Mouse (Mus musculus) forebrain, postnatal 0 days (tissue): ENCODE data around the gene Gtse1. TPM values are rescaled to one million over a fixed set of nuclear protein-coding genes. Genes with fewer than 3 reads are reported as not detected.

ENCODE experiments used
- ATAC-seq: fragments of 200-750 bp; cut with Nextera tagmentation; 2 replicates; pipeline ENCODE4 v1.8.0; 2017; ENCODE audit warnings: mild to moderate bottlenecking, moderate library complexity
- DNase-seq: peaks from one replicate; pipeline ENCODE4 v3.0.0-alpha.2; 2015
- H3K27ac ChIP-seq: fragments of 300-500 bp; sonication (generic); 2 replicates; pipeline ENCODE4 v1.5.1; 2014; ENCODE audit warnings: low read depth, mild to moderate bottlenecking, antibody characterized with exemption, low read length, moderate library complexity, mixed read lengths
- H3K27me3 ChIP-seq: fragments of 300-500 bp; sonication (generic); 2 replicates; pipeline ENCODE4 v1.6.1; 2014; ENCODE audit warnings: mild to moderate bottlenecking, low read length, mixed read lengths; ENCODE audit not compliant: insufficient read depth
- H3K36me3 ChIP-seq: fragments of 300-500 bp; sonication (generic); 2 replicates; pipeline ENCODE4 v1.6.1; 2014; ENCODE audit warnings: mild to moderate bottlenecking, moderate library complexity; ENCODE audit not compliant: insufficient read depth
- H3K4me1 ChIP-seq: fragments of 300-500 bp; sonication (generic); 2 replicates; pipeline ENCODE4 v1.6.1; 2014; ENCODE audit warnings: antibody characterized with exemption; ENCODE audit not compliant: insufficient read depth
- H3K4me2 ChIP-seq: fragments of 300-500 bp; sonication (generic); 2 replicates; pipeline ENCODE4 v1.6.1; 2014; ENCODE audit warnings: low read depth, mild to moderate bottlenecking, moderate library complexity
- H3K4me3 ChIP-seq: fragments of 300-500 bp; sonication (generic); 2 replicates; pipeline ENCODE4 v1.5.1; 2014; ENCODE audit warnings: low read depth, low read length, mixed read lengths
- H3K9ac ChIP-seq: fragments of 300-500 bp; sonication (generic); 2 replicates; pipeline ENCODE4 v1.6.1; 2014; ENCODE audit warnings: mild to moderate bottlenecking
- H3K9me3 ChIP-seq: fragments of 300-500 bp; sonication (generic); 2 replicates; pipeline ENCODE4 v1.6.1; 2016; ENCODE audit warnings: low read length
- CTCF ChIP-seq: sonication (generic); IDR thresholded peaks from 2 replicates; pipeline ENCODE4 v1.5.1; 2016; ENCODE audit warnings: antibody characterized with exemption, control low read depth, low read depth
- WGBS: fragments of 180-500 bp; shearing (Covaris S2); extraction: QIAGEN DNeasy Blood & Tissue Kit; methylation state at CpG from one replicate; pipeline ENCODE4 v1.1.7; 2014; 5-methylcytosine and 5-hydroxymethylcytosine counted together
- polyA plus RNA-seq: library from polyadenylated mRNA; unstranded; fragments of >200 nt; fragmentation: Nextera tagmentation; extraction: Ambion mirVana; gene quantifications from 2 replicates; pipeline ENCODE4 v1.2.1, GENCODE M21; 2015
- total RNA-seq: library from RNA; depleted of rRNA; stranded (reverse); fragments of >200 nt; gene quantifications from 2 replicates; pipeline ENCODE4 v1.2.3, GENCODE M21; 2014

Gtse1 gene
- total and polyA plus RNA-seq, 2 experiments from 2014 or later = 3.2 to 4.3 TPM

DNA sequence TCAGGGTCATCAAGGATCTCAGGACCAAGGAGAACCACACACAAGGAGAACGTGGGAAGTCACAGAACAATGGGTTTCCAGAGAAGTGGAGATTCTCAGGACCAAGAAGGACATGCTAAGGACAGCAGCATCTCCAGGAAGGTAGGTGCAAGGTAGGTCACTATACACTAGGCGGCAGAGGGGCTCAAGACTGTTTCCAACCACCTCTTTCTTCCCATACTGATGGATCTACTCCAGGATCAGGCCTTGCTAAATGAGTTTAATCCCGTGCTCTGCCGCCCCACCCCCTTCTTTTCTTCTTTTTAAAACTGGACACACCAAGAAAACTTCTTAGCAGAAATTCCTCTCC is 37.6 kb upstream of the Gtse1 start:
- TF ChIP-seq CTCF = 0 out of 2 replicates have a peak, but pooled peaks have one; percentile 24
- DNase-seq = no peak
- H3K9ac ChIP-seq = peak overlapping the region; percentile 57
- 15% methylated on average over 4 of the region's 4 CpGs for WGBS
- no peaks in the 10 kb centered on the region for H3K4me1 ChIP-seq
- 0 out of 2 replicates have a peak, but pooled peaks cover 5% of the 10 kb centered on the region for H3K9me3 ChIP-seq
- no peaks in the 10 kb centered on the region for H3K36me3 ChIP-seq
- peak; percentile 45; the same call in 1 of the 2 replicates for ATAC-seq
- H3K27me3 ChIP-seq = peaks cover 6% of the 10 kb centered on the region; the same call in 1 of the 2 replicates
- no peak overlapping the region for H3K27ac ChIP-seq
- peak overlapping the region; percentile 43 for H3K4me3 ChIP-seq
- peak overlapping the region; percentile 83 for H3K4me2 ChIP-seq

DNA sequence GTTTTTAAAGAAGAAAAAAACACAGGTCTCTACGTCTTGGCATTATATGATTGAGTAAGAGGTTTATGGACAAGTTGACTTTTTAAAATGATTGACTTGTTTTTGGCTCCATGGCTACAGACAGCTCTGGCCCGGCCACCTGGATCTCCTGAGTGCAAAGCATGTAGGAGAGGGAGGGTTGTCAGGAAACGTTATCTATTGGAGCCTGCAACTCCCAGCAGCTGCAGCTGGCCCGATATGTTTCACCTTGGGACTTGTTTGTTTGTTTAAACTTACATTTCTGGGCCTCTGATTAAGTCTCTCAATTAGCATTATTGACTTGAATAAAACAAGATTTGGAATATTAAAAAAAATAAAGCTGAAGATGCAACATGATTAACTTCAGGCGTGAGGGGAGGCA is 32.9 kb upstream of the Gtse1 start:
- no peak for ATAC-seq
- WGBS = 80% methylated on average over 5 of the region's 5 CpGs
- DNase-seq = no peak
- TF ChIP-seq CTCF = no peak
- Histone ChIP-seq H3K4me3 (no peak overlapping the region), H3K9me3 (no peaks in the 10 kb centered on the region), H3K36me3 (no peaks in the 10 kb centered on the region), H3K4me1 (0 out of 2 replicates have a peak, but pooled peaks cover 3% of the 10 kb centered on the region), H3K9ac (no peak overlapping the region), H3K27me3 (no peaks in the 10 kb centered on the region), H3K27ac (no peak overlapping the region), H3K4me2 (no peak overlapping the region)

GRCm38 (mm10) chr15:85828071-85828470 is 31.5 kb upstream of the Gtse1 start:
- no peak overlapping the region for H3K4me3 ChIP-seq
- H3K9me3 ChIP-seq = no peaks in the 10 kb centered on the region
- ATAC-seq = no peak
- H3K27me3 ChIP-seq = no peaks in the 10 kb centered on the region
- TF ChIP-seq CTCF = no peak
- DNase-seq = no peak
- peaks cover 9% of the 10 kb centered on the region; the same call in 1 of the 2 replicates for H3K4me1 ChIP-seq
- H3K27ac ChIP-seq = no peak overlapping the region
- H3K4me2 ChIP-seq = no peak overlapping the region
- 86% methylated on average over 4 of the region's 4 CpGs for WGBS
- no peaks in the 10 kb centered on the region for H3K36me3 ChIP-seq
- no peak overlapping the region for H3K9ac ChIP-seq

DNA sequence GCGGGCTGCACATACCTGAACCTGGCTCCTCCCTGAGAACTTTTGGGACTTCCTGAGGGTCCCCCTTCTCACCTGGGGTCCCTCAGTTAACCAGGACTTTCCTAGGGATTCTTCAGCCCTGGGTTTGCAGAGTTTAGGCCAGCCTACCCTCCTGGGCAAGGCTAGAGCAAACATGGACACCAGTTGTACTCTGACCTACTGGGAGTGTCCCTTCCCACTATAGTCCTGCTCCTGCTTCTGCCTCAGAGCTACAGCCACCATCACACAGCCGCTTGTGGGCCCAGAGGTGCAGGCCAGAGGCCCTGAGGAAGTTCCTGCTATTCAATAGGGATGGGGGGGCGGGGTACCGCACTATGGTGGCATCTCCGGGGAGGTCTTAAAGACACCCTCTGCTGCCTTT is 30.1 kb upstream of the Gtse1 start:
- 73% methylated on average over 5 of the region's 5 CpGs for WGBS
- TF ChIP-seq CTCF = no peak
- H3K36me3 ChIP-seq = no peaks in the 10 kb centered on the region
- no peaks in the 10 kb centered on the region for H3K9me3 ChIP-seq
- no peaks in the 10 kb centered on the region for H3K27me3 ChIP-seq
- peaks cover 9% of the 10 kb centered on the region; the same call in 1 of the 2 replicates for H3K4me1 ChIP-seq
- ATAC-seq = no peak
- DNase-seq = no peak
- no peak overlapping the region for H3K9ac ChIP-seq
- H3K27ac ChIP-seq = no peak overlapping the region
- H3K4me3 ChIP-seq = no peak overlapping the region
- no peak overlapping the region for H3K4me2 ChIP-seq

GRCm38 (mm10) chr15:85831954-85832590 is 27.5 kb upstream of the Gtse1 start, which contains the start of gene Ttc38:
Ttc38 (plus strand) TSS chr15:85832306.
- DNase-seq = peak; percentile 75
- Histone ChIP-seq H3K4me1 (peaks cover 9% of the 10 kb centered on the region; the same call in 1 of the 2 replicates), H3K4me3 (peak within 1 kb of the TSS; percentile 47), H3K27ac (no peak within 1 kb of the TSS), H3K9ac (peak within 1 kb of the TSS; percentile 57), H3K36me3 (no peaks in the 10 kb centered on the region), H3K27me3 (no peaks in the 10 kb centered on the region), H3K9me3 (no peaks in the 10 kb centered on the region), H3K4me2 (peak within 1 kb of the TSS; percentile 88)
- peak; percentile 97 for ATAC-seq
- 2% methylated on average over 27 of the region's 27 CpGs for WGBS
- no peak for TF ChIP-seq CTCF

GRCm38 (mm10) chr15:85832599-85832998 is 26.9 kb upstream of the Gtse1 start:
- no peak overlapping the region for H3K27ac ChIP-seq
- no peaks in the 10 kb centered on the region for H3K36me3 ChIP-seq
- H3K4me1 ChIP-seq = peaks cover 9% of the 10 kb centered on the region; the same call in 1 of the 2 replicates
- H3K9me3 ChIP-seq = no peaks in the 10 kb centered on the region
- no peak for TF ChIP-seq CTCF
- peak overlapping the region; percentile 88 for H3K4me2 ChIP-seq
- no peak for ATAC-seq
- peak overlapping the region; percentile 57 for H3K9ac ChIP-seq
- peak overlapping the region; percentile 47 for H3K4me3 ChIP-seq
- 56% methylated on average over 8 of the region's 8 CpGs for WGBS
- H3K27me3 ChIP-seq = no peaks in the 10 kb centered on the region
- no peak for DNase-seq

GRCm38 (mm10) chr15:85835335-85835734 is 24.2 kb upstream of the Gtse1 start:
- no peak overlapping the region for H3K4me3 ChIP-seq
- no peak overlapping the region for H3K27ac ChIP-seq
- DNase-seq (no peak), ATAC-seq (no peak)
- TF ChIP-seq CTCF = peak; percentile 29; the same call in 1 of the 2 replicates
- H3K4me2 ChIP-seq = no peak overlapping the region
- H3K4me1 ChIP-seq = peaks cover 9% of the 10 kb centered on the region; the same call in 1 of the 2 replicates
- no peaks in the 10 kb centered on the region for H3K27me3 ChIP-seq
- WGBS = 65% methylated on average over 3 of the region's 3 CpGs
- no peak overlapping the region for H3K9ac ChIP-seq
- no peaks in the 10 kb centered on the region for H3K36me3 ChIP-seq
- no peaks in the 10 kb centered on the region for H3K9me3 ChIP-seq
